Mouse (Mus musculus) heart, adult 2 months (tissue): ENCODE data around the gene Map1s.

Source experiments
- CTCF ChIP-seq: fragments of 200-600 bp; IDR thresholded peaks from 2 replicates; pipeline ENCODE4 v1.8.1; 2022; ENCODE audit warnings: antibody characterized with exemption, mild to moderate bottlenecking, moderate library complexity
- EP300 ChIP-seq: fragments of 200-500 bp; IDR thresholded peaks from 2 replicates; pipeline ENCODE4 v1.6.1; 2011; ENCODE audit warnings: low read depth, low read length, control low read depth; ENCODE audit not compliant: insufficient read depth
- POLR2A ChIP-seq: fragments of 200-500 bp; IDR thresholded peaks from 2 replicates; pipeline ENCODE4 v1.6.1; 2011; ENCODE audit warnings: mild to moderate bottlenecking, low read depth, low read length, control low read depth; ENCODE audit not compliant: insufficient read depth

DNA sequence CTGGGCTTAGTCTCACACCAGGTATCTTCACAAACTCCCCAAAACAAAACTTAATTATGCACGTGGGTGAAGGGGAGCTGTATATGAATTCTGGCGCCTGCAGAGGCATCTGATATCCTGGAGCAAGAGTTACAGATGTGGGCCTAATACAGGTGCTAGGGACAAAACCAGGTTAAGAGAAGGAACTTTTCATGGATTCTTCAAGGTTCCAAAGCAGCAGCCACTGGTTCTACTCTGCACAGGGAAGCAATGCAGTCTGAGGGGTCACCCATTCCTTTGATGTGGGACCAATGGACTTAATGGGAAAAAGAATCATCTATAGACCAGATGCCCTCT lies 11.4 kb upstream of the Map1s start:
- TF ChIP-seq EP300 (no peak), CTCF (no peak), POLR2A (no peak)
